Mouse (Mus musculus): Measurements from ENCODE around the gene Gapdh.

Gapdh gene

DNA sequence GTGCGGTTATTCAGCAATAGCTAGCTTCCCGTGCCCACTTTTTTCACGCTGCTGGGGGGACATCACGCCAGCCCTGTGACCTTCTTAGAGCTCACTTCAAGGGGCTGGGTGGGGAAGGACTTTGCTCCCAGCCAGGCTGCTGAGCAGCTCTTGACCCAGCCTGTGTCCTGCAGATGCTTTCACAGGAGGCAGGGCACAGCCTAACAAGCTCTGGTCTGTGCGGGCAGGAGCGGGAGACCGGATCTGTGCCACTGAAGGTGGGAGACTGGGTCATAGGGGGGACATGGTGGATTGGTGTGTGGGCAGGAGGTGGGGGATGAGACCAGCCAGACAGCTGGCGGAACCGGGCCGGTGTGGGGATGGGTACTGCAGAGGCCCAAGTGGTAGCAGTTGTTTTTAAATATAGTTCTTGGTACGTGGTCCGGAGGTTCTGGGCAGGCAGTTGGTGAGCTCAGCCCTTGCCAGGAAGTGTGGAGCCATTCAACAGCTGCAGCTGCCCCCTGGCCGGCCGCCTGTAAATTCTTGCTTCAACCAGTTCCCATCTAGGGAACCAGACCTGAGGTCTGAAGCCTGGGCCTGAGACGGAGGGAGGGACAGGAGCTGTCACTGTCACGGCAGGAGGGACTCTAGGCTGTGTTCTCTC lies 17.2 kb downstream of the Gapdh start:
- DNase-seq = peak; percentile 98

DNA sequence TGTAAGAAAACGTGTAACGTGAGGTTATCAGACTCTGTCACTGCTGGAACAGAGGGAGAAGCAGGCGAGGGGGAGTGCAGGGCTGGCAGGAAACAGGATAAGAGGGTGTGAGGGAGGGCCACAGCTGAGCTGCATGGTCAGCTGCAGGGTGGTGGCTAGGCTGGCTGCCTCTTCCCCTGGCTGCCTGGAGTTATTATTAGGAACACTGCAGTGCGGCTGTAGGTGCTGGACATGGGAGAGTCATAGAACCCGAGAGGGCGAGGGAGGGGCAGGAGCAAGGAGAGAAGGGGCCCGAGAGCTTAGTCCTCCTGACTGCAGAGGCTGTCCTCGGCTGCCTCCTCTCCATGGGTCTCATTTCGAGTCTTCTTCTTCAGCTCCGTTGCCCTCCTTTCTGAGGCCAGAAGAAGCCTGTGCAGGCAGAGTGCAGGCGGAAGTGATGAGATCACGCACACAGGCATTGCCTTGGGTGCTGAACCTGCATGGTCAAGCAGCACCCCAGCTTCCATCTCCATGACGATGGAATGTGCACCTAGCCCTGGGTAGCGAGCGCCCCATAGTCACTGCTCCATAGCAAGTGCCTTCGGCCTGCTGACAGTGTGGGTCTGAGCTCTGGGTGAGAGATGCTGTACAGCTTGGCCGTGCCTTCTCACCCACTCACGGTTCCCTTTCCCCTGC lies 17.9 kb downstream of the Gapdh start:
- DNase-seq = peak; percentile 99

DNA sequence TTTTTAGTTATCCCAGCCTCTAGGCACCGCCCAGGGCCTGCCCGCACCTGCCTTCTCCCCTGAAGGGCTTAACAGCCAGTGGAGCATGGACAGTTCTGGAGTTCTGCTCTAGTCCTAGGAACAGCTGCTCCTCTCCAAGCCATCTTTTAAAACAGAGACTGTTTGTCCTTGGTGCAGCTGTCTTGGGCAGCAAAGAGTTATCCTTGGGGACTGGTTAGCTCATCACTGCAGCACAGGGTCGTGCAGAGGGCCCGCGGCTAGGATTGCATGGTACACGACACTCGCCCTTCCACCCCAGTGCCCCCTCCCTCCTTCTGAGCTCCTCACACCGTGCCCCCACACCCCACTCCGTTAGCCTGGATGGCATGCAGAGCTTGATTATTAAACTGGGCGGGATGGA lies 18.9 kb downstream of the Gapdh start:
- peak; percentile 95 for DNase-seq

DNA sequence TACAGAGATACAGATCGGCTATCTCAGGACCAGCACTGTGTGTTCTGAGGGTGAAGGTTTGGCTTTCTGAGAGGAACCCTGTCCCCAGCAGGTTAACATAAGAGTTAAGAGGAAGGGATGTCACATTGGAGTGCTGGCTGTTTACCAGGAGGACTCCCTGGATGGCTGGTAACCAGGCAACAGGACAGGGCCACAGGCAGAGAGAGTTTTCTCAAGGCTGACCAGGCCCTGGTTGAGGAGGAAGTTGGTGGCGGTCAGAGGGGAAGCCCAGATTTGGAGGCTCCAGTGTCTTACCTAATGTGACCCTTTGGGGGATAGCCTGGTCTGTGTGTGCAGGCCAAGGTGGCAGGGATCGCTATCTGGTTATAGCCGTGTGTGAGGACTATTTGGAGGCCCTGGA lies 19.5 kb downstream of the Gapdh start:
- peak; percentile 98 for DNase-seq

DNA sequence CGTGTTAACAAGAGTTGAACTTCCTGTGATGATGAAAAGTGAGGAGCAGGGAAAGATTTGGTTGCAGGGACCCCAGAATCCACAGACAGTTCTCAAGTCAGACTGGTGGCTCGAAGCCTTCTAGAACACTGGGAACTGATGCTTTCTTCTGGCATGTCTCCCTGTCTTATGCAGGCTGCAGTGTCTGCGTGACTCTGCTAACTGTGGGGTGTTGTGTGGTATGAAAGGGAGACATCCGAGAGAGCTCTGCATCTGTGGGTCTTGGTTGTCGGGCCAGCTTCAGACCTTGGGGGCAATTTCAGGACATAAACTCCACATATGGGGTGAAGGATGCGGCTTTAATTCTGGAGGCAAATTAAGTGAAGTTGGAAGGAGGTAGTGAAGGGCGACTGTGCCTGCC lies 20.1 kb downstream of the Gapdh start:
- no peak for DNase-seq

DNA sequence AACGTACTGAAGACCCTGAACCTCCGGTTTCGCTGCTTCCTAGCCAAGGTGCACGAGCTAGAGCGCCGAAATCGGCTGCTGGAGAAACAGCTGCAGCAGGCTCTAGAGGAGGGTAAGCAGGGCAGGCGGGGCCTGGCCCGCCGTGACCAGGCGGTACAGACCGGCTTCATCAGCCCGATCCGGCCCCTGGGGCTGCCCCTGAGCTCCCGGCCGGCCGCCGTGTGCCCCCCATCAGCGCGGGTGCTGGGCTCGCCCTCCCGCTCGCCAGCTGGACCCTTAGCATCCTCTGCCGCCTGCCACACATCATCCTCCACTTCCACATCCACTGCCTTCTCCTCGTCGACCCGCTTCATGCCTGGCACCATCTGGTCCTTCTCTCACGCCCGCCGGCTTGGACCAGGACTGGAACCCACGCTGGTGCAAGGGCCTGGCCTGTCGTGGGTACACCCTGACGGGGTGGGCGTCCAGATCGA lies 20.8 kb downstream of the Gapdh start:
- peak; percentile 96 for DNase-seq

DNA sequence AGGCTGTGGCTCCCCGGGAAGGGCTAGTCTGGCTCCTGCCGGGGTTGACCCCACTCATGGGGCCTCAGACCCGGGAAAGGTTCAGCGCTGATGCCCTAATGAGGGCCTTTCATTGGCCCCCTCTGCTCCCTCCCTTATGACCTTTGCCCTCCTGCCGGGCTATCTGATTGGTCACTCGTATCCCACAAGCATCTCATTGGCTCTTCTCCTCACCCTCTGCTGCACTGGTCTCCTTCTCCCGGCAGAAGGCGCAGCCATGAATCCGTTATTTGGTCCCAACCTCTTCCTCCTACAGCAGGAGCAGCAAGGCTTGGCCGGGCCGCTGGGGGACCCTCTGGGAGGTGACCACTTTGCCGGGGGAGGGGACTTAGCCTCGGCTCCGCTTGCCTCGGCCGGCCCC lies 21.3 kb downstream of the Gapdh start, which contains the start of gene Iffo1:
TSS of gene Iffo1 (plus strand) at position 241 of the 400 bp plus-strand sequence.
- peak; percentile 100 for DNase-seq

DNA sequence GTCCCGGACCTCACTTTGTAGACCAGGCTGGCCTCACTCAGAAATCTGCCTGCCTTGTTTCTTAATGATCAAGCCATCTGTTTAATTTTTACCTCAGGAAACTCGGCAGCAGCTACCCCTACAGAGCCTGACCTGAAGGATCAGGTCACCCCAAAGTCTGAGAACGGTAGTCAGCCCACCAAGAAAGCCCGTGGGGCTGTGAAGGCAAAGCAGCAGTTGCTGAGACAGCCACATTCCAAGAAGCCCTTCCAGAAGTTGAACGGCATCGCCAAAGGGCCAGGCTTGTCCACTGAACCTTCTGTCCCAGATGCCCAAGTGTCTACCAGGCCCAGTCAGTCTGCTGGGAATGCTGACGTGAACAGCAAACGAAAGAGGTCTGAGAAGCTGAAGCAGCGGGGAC lies 22.4 kb downstream of the Gapdh start:
- no peak for DNase-seq

DNA sequence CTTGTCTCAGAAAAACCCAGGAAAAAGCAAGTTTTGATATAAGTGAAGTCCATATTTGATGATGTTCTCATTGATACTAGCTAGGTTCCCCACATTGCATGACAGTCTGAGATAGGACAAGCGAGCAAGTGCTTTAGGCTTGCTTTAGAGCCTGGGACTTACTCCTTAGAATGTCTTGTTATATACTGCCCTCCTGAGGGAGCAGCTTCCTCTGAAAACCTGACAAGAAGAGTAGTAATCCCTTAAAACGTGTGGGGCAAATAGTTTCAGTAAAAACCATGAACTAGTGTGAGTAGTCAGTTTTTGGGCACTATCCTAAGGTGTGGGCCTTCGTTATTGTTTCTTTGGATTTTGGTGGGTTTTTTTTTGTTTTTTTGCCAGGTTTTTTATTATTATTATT lies 23.1 kb downstream of the Gapdh start:
- no peak for DNase-seq

DNA sequence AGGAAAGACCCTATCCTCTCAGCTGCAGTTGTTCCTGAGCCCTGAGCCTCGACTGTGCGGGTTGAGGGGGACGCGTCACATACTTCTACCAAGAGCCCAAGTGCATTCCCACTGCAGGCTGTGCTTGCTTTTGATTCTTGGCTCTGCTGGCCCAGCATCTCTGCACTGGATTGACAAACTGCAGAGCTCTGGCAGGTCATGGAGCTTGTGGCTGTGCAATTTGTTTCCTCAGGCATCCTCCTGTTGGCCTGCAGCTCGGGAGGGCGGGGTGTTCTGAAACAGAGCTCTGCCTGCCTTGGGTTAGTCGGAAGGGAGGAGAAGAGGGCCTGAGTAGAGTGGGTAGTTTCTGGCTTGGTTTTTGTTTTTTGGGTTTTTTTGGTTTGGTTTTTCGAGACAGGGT lies 23.8 kb downstream of the Gapdh start:
- DNase-seq = no peak

DNA sequence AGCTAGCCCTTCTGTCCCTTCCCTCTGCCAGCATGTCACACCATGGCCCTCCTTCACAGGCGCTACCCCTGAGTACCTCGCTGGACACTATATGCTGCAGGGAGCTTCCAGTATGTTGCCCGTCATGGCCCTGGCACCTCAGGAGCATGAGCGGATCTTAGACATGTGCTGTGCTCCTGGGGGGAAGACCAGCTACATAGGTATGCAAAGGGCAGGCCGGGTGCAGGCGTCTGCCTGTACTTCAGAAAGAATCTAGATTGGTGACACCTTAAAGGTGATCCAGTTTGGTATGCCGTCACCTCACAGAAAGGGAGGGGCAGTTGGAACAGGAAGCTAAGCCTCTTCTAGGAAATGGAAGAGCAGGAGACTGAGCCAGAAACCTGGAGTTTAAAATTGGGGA lies 26.5 kb downstream of the Gapdh start:
- DNase-seq = peak; percentile 90

DNA sequence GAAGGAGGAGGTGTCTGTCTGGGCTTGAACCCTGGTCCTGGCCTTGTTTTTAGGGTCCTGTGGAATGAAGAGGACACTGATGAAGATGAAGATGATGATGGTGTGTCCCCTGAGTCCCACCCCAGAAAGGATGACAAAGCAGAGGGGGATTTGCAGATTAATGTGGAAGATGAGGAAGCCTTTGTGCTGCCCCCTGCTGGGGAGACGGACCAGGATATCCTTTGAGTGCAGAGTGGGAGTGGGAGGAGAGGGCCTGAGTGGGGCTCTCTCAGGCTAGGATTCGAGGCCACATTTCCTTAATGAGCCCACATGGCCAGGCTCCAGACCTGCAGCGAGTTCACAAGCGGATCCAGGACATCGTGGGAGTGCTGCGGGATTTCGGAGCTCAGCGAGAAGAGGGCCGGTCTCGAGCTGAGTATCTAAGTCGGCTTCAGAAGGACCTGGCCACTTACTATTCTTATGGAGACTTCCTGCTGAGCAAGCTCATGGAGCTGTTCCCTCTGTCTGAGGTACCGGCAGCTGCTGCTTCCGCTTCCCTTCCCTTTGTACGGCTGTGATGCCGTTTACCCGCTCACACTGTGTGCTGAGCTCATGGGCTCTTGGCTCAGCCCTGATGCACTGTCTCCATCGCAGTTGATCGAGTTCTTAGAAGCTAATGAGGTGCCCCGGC lies 29.1 kb downstream of the Gapdh start:
- DNase-seq = peak; percentile 92

DNA sequence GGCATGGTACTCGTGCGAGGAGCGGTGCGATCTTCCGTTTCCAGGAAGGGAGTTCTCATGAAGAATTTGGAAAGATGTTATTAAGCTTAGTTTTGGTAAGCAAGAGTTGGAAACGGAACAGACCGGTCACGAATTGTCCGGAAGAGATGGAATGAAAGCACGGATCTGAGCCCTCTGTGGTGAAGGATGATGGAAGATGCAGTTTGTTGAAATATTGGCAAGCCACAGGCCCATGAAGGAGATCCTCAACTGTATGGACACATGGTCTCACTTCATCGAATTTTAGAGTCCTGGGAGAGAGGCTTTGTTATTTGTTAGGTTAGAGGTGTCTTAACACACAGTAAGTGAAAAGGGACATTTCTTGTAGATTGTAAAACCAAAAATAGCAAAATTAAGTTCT lies 33.8 kb downstream of the Gapdh start:
- DNase-seq = no peak

DNA sequence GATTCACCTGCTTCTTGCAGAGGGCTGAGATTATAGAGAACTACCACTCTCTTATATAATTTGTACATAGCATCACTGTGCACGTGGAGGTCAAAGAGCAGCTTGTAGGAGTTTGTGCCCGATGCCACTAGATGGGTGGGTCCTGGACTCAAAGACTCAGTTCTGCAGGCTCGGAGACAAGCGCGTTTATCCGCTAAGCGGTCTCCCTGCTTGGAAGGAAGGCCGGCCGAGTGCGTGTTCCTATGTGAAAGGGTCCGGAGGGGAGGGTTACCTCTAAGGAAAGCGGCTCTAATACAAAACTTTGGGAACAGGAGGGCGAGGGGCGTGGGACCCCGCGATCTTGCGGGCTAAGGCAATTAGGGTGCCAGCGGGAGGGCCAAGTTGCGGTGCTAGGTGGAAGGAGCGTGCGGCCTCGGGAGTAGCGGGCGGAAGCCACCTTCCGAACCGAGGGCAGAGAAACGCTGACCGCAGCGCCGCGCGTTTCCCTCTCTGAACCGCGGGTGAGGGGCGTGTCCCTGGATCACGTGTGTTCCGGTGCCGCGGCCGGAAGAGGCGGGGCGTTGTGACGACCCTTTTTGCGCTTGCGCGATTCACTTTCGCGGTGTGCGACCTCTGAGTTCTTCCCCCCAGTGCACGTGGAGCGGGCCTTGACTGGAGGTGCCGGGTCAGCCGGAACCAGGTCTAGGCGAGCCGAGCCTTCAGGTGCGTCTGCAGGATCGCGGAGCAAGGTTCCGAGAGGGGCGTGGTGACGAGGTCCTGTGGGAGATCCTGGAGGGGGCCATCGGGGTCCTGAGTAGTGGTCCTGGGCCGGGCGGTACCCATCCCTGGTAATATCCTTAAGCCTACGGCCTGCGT lies 34.7 kb downstream of the Gapdh start, which contains the start of gene Nop2:
TSS of gene Nop2 (plus strand) at position 608 of the 855 bp plus-strand sequence.
- DNase-seq = peak; percentile 98

DNA sequence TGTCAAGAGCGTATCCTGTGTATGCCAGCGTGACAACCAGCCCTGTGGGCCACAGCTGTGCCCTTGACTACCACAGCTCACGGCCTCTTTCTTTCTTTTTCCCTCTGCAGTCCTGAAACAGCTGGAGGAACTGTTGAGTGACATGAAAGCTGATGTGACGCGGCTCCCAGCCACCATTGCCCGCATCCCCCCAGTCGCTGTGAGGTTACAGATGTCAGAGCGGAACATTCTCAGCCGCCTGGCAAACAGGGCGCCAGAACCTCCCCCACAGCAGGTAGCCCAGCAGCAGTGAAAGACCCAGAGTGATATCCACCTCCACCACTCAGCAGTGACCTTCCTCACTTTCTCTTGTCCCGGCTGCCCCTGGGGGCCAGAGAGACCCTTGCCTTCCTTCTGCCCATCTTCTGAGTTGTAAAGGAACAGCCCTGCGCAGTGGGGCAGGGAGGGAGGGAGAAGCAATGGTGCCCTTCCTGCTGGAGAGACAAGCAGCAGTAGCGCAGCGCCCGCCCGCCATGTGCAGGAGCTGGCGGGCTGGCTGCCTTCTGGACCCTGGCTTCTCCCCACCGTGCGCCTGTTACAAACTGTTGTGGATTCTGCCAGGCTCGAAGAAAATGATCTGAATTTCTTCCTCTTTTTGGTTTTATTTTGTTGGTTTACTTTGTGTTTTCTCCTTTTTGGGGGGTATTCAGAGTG lies 36.4 kb downstream of the Gapdh start:
- peak; percentile 90 for DNase-seq

DNA sequence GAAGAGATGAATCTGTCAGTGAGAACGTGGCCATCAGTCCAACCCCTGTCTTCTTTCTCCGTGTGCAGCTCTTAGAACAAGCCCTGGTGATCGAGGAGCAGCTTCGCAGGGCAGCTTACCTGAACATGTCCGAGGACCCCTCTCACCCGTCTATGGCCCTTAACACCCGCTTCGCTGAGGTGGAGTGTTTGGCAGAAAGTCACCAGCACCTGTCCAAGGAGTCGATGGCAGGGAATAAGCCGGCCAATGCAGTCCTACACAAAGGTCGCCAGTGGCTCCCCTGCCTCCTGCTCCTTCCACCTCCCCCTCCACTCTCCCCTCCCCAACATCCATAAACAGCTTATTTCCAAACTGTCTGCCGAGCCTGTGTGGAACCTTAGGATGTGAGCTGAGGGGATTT lies 37.5 kb downstream of the Gapdh start:
- DNase-seq = peak; percentile 89

DNA sequence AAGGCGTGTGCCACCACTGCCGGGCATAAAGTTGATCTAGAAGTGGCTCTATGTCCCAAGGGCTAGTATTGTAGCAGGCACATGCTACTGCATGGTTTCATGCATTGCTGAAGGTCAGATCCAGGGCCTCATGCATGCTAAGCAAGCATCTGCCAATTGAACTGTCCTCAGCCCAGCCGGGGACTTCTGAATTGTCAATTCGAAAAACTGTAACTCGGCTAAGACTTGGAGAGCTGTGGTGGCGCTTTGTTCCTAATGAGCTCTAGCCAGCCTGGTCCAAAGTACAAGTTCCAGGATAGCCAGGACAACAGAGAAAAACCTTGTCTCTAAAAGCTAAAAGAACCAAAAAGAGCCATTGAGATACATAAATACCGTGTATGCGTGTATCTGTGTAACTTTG lies 46.9 kb downstream of the Gapdh start:
- DNase-seq = no peak

DNA sequence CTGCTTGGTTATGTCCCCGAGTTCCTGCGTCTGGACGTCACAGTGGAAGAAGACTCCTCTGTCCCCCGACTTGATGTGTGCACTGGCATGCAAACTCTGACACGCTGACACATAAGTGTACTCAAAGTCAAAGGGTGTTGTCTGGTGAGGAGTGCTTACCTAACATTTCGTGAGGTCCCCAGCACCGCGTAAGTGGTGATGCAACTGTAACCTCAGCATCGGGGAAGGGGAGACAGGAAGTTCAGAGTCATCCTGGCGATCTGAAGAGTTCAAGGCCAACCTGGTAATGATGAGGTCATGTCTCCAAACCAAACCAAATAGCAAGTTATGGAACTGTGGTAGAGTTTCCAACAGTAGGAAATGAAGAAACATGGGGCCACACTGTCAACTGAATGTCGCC lies 53.7 kb downstream of the Gapdh start:
- no peak for DNase-seq

All from heart, adult 11 months (tissue).